Mouse (Mus musculus) heart, postnatal 0 days (tissue): ENCODE measurements around the gene Nfasc.

Experiments used
- CTCF ChIP-seq: IDR thresholded peaks from 2 replicates; pipeline ENCODE4 v1.5.1; 2016; ENCODE audit warnings: antibody characterized with exemption, control low read depth, low read depth
- EP300 ChIP-seq: IDR thresholded peaks from 2 replicates; pipeline ENCODE4 v1.6.1; 2016; ENCODE audit warnings: antibody characterized with exemption, low read depth

DNA sequence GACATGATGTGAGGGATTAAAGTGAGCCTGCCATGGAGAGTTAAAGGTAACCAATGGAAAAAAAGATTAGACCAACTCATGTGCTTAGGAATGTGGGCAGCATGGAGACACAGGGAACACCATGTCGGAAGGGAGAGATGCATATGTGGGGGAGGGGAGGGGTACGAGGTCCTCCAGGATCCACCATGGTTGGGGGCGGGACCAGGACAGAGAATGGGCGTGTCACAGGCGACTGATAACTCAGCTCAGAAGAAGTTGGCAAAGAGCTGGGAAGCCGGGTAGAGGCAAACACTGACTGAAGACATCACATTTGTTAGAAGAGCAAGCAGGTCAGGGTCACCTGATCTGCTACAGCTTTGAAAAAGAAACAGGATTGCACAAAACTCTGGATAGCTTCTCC is 176.7 kb downstream of the Nfasc start:
- no peak for TF ChIP-seq EP300
- TF ChIP-seq CTCF, result no peak
